Mouse (Mus musculus) forebrain, embryonic 13.5 days (tissue): ENCODE results near the gene Tmem19. TPM values are rescaled to one million over a fixed set of nuclear protein-coding genes. Genes with fewer than 3 reads are reported as not detected.
A peak's percentile ranks its signal among the peaks of the same experiment; 100 is the strongest.

Experiments
- ATAC-seq: fragments of 200-750 bp; cut with Nextera tagmentation; 2 replicates; pipeline ENCODE4 v1.8.0; 2017
- H3K27ac ChIP-seq: fragments of 300-500 bp; sonication (generic); 2 replicates; pipeline ENCODE4 v1.5.1; 2015; ENCODE audit warnings: inconsistent platforms, mild to moderate bottlenecking, moderate library complexity
- H3K27me3 ChIP-seq: fragments of 300-500 bp; sonication (generic); 2 replicates; pipeline ENCODE4 v1.6.1; 2015; ENCODE audit warnings: mild to moderate bottlenecking, inconsistent platforms
- H3K36me3 ChIP-seq: fragments of 300-500 bp; sonication (generic); 2 replicates; pipeline ENCODE4 v1.6.1; 2015; ENCODE audit warnings: mild to moderate bottlenecking, inconsistent platforms; ENCODE audit not compliant: poor library complexity, severe bottlenecking
- H3K4me1 ChIP-seq: fragments of 300-500 bp; sonication (generic); 2 replicates; pipeline ENCODE4 v1.6.1; 2015; ENCODE audit warnings: inconsistent platforms
- H3K4me2 ChIP-seq: fragments of 300-500 bp; sonication (generic); 2 replicates; pipeline ENCODE4 v1.6.1; 2015; ENCODE audit warnings: inconsistent platforms, mild to moderate bottlenecking, moderate library complexity
- H3K4me3 ChIP-seq: fragments of 300-500 bp; sonication (generic); 2 replicates; pipeline ENCODE4 v1.5.1; 2015; ENCODE audit warnings: mild to moderate bottlenecking, inconsistent platforms
- H3K9ac ChIP-seq: fragments of 300-500 bp; sonication (generic); 2 replicates; pipeline ENCODE4 v1.6.1; 2015; ENCODE audit warnings: mild to moderate bottlenecking, inconsistent platforms
- H3K9me3 ChIP-seq: fragments of 300-500 bp; sonication (generic); replicated peaks from 2 replicates; pipeline ENCODE4 v1.6.1; 2016; ENCODE audit warnings: inconsistent platforms
- WGBS: fragments of 180-500 bp; shearing (Covaris S2); methylation state at CpG from one replicate; pipeline ENCODE4 v1.1.7; 2015; 5-methylcytosine and 5-hydroxymethylcytosine counted together
- polyA plus RNA-seq: library from polyadenylated mRNA; unstranded; fragments of >200 nt; fragmentation: Nextera tagmentation; extraction: Ambion mirVana; gene quantifications from 2 replicates; pipeline ENCODE4 v1.2.1, GENCODE M21; 2015

The Tmem19 gene
- polyA plus RNA-seq, 1 experiment from 2014 or later = 35.0 TPM

- Histone ChIP-seq H3K9me3 (no peaks in the 10 kb centered on the region), H3K4me1 (peaks cover 22% of the 10 kb centered on the region), H3K36me3 (0 out of 2 replicates have a peak, but pooled peaks cover 3% of the 10 kb centered on the region), H3K4me2 (peak overlapping the region; percentile 72), H3K27me3 (no peaks in the 10 kb centered on the region), H3K9ac (0 out of 2 replicates have a peak overlapping the region, but pooled peaks have one; percentile 68), H3K4me3 (peak overlapping the region; percentile 63), H3K27ac (no peak overlapping the region)
- no peak for ATAC-seq
- 86% methylated on average over 4 of the region's 4 CpGs for WGBS
Measured at GRCm38 (mm10) chr10:115363151-115363550, 850 bp upstream of the Tmem19 start.

- WGBS = 8% methylated on average over 9 of the region's 9 CpGs
- peaks cover 22% of the 10 kb centered on the region for H3K4me1 ChIP-seq
- ATAC-seq = peak; percentile 51; the same call in 1 of the 2 replicates
- H3K4me3 ChIP-seq = peak overlapping the region; percentile 63
- H3K4me2 ChIP-seq = peak overlapping the region; percentile 72
- H3K9me3 ChIP-seq = no peaks in the 10 kb centered on the region
- H3K27ac ChIP-seq = peak overlapping the region; percentile 98
- no peaks in the 10 kb centered on the region for H3K27me3 ChIP-seq
- H3K36me3 ChIP-seq = 0 out of 2 replicates have a peak, but pooled peaks cover 6% of the 10 kb centered on the region
- peak overlapping the region; percentile 68 for H3K9ac ChIP-seq
Measured at GRCm38 (mm10) chr10:115362623-115362964, 293 bp upstream of the Tmem19 start.

- Histone ChIP-seq H3K4me2 (no peak overlapping the region), H3K9me3 (no peaks in the 10 kb centered on the region), H3K36me3 (peaks cover 30% of the 10 kb centered on the region), H3K4me1 (peaks cover 22% of the 10 kb centered on the region), H3K27me3 (no peaks in the 10 kb centered on the region), H3K4me3 (no peak overlapping the region), H3K27ac (no peak overlapping the region), H3K9ac (no peak overlapping the region)
- ATAC-seq = no peak
- WGBS = 91% methylated on average over 7 of the region's 7 CpGs
Measured at GRCm38 (mm10) chr10:115359066-115359465, 3.2 kb downstream of the Tmem19 start.

- no peak for ATAC-seq
- 94% methylated on average over 17 of the region's 17 CpGs for WGBS
- Histone ChIP-seq H3K27me3 (no peaks in the 10 kb centered on the region), H3K9me3 (no peaks in the 10 kb centered on the region), H3K4me3 (no peak overlapping the region), H3K27ac (no peak overlapping the region), H3K36me3 (peaks cover 30% of the 10 kb centered on the region), H3K4me2 (no peak overlapping the region), H3K4me1 (peaks cover 21% of the 10 kb centered on the region), H3K9ac (no peak overlapping the region)
Measured at GRCm38 (mm10) chr10:115358216-115358919, 3.9 kb downstream of the Tmem19 start.

- WGBS = 92% methylated on average over 6 of the region's 7 CpGs
- no peak for ATAC-seq
- H3K9ac ChIP-seq = no peak overlapping the region
- peaks cover 7% of the 10 kb centered on the region for H3K4me1 ChIP-seq
- no peaks in the 10 kb centered on the region for H3K27me3 ChIP-seq
- H3K36me3 ChIP-seq = peaks cover 30% of the 10 kb centered on the region
- no peak overlapping the region for H3K27ac ChIP-seq
- no peak overlapping the region for H3K4me2 ChIP-seq
- H3K9me3 ChIP-seq = no peaks in the 10 kb centered on the region
- no peak overlapping the region for H3K4me3 ChIP-seq
Measured at GRCm38 (mm10) chr10:115356106-115356505, 6.2 kb downstream of the Tmem19 start.

GRCm38 (mm10) chr10:115355016-115355415 lies 7.3 kb downstream of the Tmem19 start:
- Histone ChIP-seq H3K27ac (no peak overlapping the region), H3K27me3 (no peaks in the 10 kb centered on the region), H3K4me1 (no peaks in the 10 kb centered on the region), H3K4me3 (no peak overlapping the region), H3K9ac (no peak overlapping the region), H3K4me2 (no peak overlapping the region), H3K36me3 (peaks cover 30% of the 10 kb centered on the region), H3K9me3 (no peaks in the 10 kb centered on the region)
- no peak for ATAC-seq
- 94% methylated on average over 6 of the region's 6 CpGs for WGBS

- 57% methylated on average over 6 of the region's 6 CpGs for WGBS
- Histone ChIP-seq H3K4me2 (no peak overlapping the region), H3K9ac (no peak overlapping the region), H3K27ac (no peak overlapping the region), H3K9me3 (no peaks in the 10 kb centered on the region), H3K27me3 (no peaks in the 10 kb centered on the region), H3K36me3 (peaks cover 30% of the 10 kb centered on the region), H3K4me3 (no peak overlapping the region), H3K4me1 (peaks cover 2% of the 10 kb centered on the region; the same call in 1 of the 2 replicates)
- no peak for ATAC-seq
Measured at GRCm38 (mm10) chr10:115354553-115354952, 7.7 kb downstream of the Tmem19 start.

GRCm38 (mm10) chr10:115350810-115351397 lies 11.4 kb downstream of the Tmem19 start:
- Histone ChIP-seq H3K4me3 (no peak overlapping the region), H3K9me3 (no peaks in the 10 kb centered on the region), H3K4me1 (peaks cover 7% of the 10 kb centered on the region; the same call in 1 of the 2 replicates), H3K27me3 (no peaks in the 10 kb centered on the region), H3K36me3 (peaks cover 20% of the 10 kb centered on the region), H3K27ac (no peak overlapping the region), H3K4me2 (no peak overlapping the region), H3K9ac (no peak overlapping the region)
- 70% methylated on average over 2 of the region's 2 CpGs for WGBS
- no peak for ATAC-seq

- H3K4me3 ChIP-seq = no peak overlapping the region
- H3K36me3 ChIP-seq = peaks cover 17% of the 10 kb centered on the region
- H3K9ac ChIP-seq = no peak overlapping the region
- no peak overlapping the region for H3K4me2 ChIP-seq
- no peak for ATAC-seq
- H3K9me3 ChIP-seq = 0 out of 2 replicates have a peak, but pooled peaks cover 3% of the 10 kb centered on the region
- H3K4me1 ChIP-seq = peaks cover 7% of the 10 kb centered on the region; the same call in 1 of the 2 replicates
- H3K27ac ChIP-seq = no peak overlapping the region; the same call in 1 of the 2 replicates
- WGBS = 80% methylated on average over 7 of the region's 7 CpGs
- H3K27me3 ChIP-seq = no peaks in the 10 kb centered on the region
Measured at GRCm38 (mm10) chr10:115349509-115349908, 12.8 kb downstream of the Tmem19 start.

GRCm38 (mm10) chr10:115349029-115349428 lies 13.3 kb downstream of the Tmem19 start:
- peaks cover 17% of the 10 kb centered on the region for H3K36me3 ChIP-seq
- ATAC-seq = peak; percentile 83
- no peak overlapping the region; the same call in 1 of the 2 replicates for H3K27ac ChIP-seq
- H3K4me1 ChIP-seq = peaks cover 7% of the 10 kb centered on the region; the same call in 1 of the 2 replicates
- no peak overlapping the region for H3K9ac ChIP-seq
- WGBS = 70% methylated on average over 10 of the region's 10 CpGs
- no peak overlapping the region for H3K4me2 ChIP-seq
- H3K9me3 ChIP-seq = 0 out of 2 replicates have a peak, but pooled peaks cover 3% of the 10 kb centered on the region
- H3K27me3 ChIP-seq = no peaks in the 10 kb centered on the region
- no peak overlapping the region for H3K4me3 ChIP-seq

- peaks cover 20% of the 10 kb centered on the region for H3K36me3 ChIP-seq
- H3K9me3 ChIP-seq = 0 out of 2 replicates have a peak, but pooled peaks cover 3% of the 10 kb centered on the region
- no peak for ATAC-seq
- peaks cover 7% of the 10 kb centered on the region; the same call in 1 of the 2 replicates for H3K4me1 ChIP-seq
- H3K4me3 ChIP-seq = no peak overlapping the region
- H3K9ac ChIP-seq = no peak overlapping the region
- no peak overlapping the region for H3K4me2 ChIP-seq
- H3K27ac ChIP-seq = no peak overlapping the region
- 82% methylated on average over 6 of the region's 6 CpGs for WGBS
- H3K27me3 ChIP-seq = no peaks in the 10 kb centered on the region
Measured at GRCm38 (mm10) chr10:115348131-115348530, 14.2 kb downstream of the Tmem19 start.

- no peak overlapping the region for H3K4me3 ChIP-seq
- H3K4me1 ChIP-seq = peaks cover 7% of the 10 kb centered on the region; the same call in 1 of the 2 replicates
- no peak overlapping the region for H3K4me2 ChIP-seq
- peaks cover 35% of the 10 kb centered on the region for H3K36me3 ChIP-seq
- ATAC-seq = no peak
- H3K9me3 ChIP-seq = 0 out of 2 replicates have a peak, but pooled peaks cover 3% of the 10 kb centered on the region
- H3K27me3 ChIP-seq = no peaks in the 10 kb centered on the region
- no peak overlapping the region for H3K27ac ChIP-seq
- no peak overlapping the region for H3K9ac ChIP-seq
Measured at GRCm38 (mm10) chr10:115346444-115346843, 15.9 kb downstream of the Tmem19 start.
